Mouse (Mus musculus) lung, adult 2 months (tissue): ENCODE data around the gene Dync1h1. TPM values are rescaled to one million over a fixed set of nuclear protein-coding genes. Genes with fewer than 3 reads are reported as not detected.
A peak's percentile ranks its signal among the peaks of the same experiment; 100 is the strongest.

Experiments
- DNase-seq: peaks from one replicate; pipeline ENCODE4 v3.0.0; 2022
- H3K4me1 ChIP-seq: fragments of 200-500 bp; 2 replicates; pipeline ENCODE4 v1.6.1; 2011; ENCODE audit warnings: low read length; ENCODE audit not compliant: control insufficient read depth, insufficient read depth
- H3K4me3 ChIP-seq: fragments of 200-500 bp; replicated peaks from 2 replicates; pipeline ENCODE3; 2011; ENCODE audit warnings: low read depth, mild to moderate bottlenecking, control low read depth, low read length; ENCODE audit errors: extremely low read depth
- CTCF ChIP-seq: fragments of 200-500 bp; IDR thresholded peaks from 2 replicates; pipeline ENCODE4 v1.5.1; 2011; ENCODE audit warnings: mild to moderate bottlenecking, low read length, control low read depth; ENCODE audit not compliant: insufficient read depth
- POLR2A ChIP-seq: fragments of 200-500 bp; IDR thresholded peaks from 2 replicates; pipeline ENCODE4 v1.6.1; 2011; ENCODE audit warnings: low read depth, mild to moderate bottlenecking, control low read depth, low read length, borderline replicate concordance; ENCODE audit errors: extremely low read depth
- WGBS: fragments of 180-500 bp; shearing (Covaris S2); methylation state at CpG from one replicate; pipeline ENCODE4 v1.1.7; 2018; 5-methylcytosine and 5-hydroxymethylcytosine counted together
- polyA plus RNA-seq: library from polyadenylated mRNA; depleted of rRNA; stranded (reverse); fragments of >200 nt; gene quantifications from 2 replicates; pipeline ENCODE4 v1.2.3, GENCODE M21; 2012

Gene Dync1h1
- polyA plus RNA-seq, 1 experiment: 294 TPM

- H3K4me3 ChIP-seq: no peak overlapping the region
- peaks cover 13% of the 10 kb centered on the region for H3K4me1 ChIP-seq
- no peak for DNase-seq
- TF ChIP-seq CTCF (no peak), POLR2A (no peak)
- 53% methylated on average over 13 of the region's 13 CpGs for WGBS
Observed at GRCm38 (mm10) chr12:110600225-110600991, 844 bp upstream of the Dync1h1 start.

DNA sequence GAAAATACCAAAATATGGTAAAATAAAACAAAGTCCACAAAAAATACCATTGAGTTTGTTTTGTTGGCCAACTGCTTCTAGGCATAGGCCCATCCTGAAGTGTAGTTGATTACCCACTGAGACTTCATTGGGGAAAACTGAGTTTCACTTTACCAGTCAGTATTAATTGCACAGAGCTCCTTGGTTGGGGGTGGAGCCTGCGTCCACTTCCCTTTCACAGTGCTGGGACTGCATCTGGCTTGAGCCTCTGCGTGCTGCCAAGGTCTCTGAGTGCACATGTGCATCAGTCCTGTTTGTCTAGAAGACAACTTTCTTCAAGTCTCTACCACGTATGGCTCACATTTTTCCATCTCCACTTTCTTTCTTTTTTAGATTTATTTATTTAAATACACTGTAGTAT lies 4.9 kb downstream of the Dync1h1 start:
- no peak for DNase-seq
- WGBS: 61% methylated on average over 3 of the region's 3 CpGs
- no peak overlapping the region for H3K4me3 ChIP-seq
- no peak for TF ChIP-seq POLR2A
- TF ChIP-seq CTCF: no peak
- H3K4me1 ChIP-seq: peaks cover 17% of the 10 kb centered on the region

GRCm38 (mm10) chr12:110606676-110607075 lies 5.4 kb downstream of the Dync1h1 start:
- 70% methylated on average over 2 of the region's 2 CpGs for WGBS
- TF ChIP-seq CTCF: no peak
- TF ChIP-seq POLR2A: no peak
- Histone ChIP-seq H3K4me1 (peaks cover 17% of the 10 kb centered on the region), H3K4me3 (no peak overlapping the region)
- DNase-seq: no peak

DNA sequence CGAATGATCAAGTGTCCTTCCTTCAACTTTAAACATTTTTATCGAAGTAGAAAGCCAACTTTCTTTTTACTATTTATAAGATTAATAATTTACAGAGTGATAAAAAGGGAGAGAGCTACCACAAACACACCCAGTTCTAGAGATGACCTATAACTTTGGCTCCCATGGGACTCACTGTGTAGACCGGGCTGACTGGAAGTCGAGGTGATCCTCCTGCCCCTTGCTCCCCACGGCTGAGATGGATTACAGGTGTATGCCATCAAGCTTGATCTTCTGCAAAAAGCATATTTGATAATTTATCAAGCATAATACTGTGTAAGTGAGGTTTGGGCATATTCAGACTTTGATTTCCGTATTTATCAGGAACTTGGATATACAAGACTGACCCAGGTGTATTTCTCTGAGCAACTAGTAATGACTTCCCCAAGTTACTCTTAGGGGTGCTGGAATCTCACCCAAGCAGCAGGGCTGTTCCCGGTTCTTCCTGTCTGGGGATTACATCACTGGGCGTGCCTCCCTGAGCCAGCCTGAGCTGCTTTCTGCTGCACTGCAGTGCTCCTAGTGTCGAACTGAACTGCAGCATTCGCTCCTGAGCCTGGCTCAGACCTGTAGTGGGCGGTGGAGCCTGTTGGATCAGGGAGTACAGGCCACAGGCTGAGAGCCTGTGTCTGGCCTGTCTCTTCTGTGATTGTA lies 7.4 kb downstream of the Dync1h1 start:
- Histone ChIP-seq H3K4me3 (no peak overlapping the region), H3K4me1 (peaks cover 12% of the 10 kb centered on the region)
- TF ChIP-seq POLR2A: no peak
- peak; percentile 59 for TF ChIP-seq CTCF
- WGBS: 30% methylated on average over 11 of the region's 11 CpGs
- peak; percentile 45 for DNase-seq

DNA sequence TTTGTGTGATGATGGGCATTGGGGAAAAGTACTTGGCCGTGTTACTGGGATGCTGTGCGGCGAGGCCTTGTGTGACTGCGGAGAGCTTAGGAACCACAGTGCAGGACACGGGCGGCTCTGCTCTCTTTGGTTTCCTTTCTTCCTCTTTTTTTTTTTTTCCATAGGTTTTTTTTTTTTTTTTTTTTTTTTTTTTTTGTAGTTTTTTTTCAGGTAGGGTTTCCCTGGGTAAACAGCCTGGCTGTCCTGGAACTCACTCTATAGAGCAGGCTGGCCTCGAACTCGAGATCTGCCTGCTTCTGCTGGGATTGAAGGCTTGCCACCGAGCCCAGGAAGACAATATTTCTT lies 7.9 kb downstream of the Dync1h1 start:
- Histone ChIP-seq H3K4me1 (peaks cover 7% of the 10 kb centered on the region), H3K4me3 (no peak overlapping the region)
- TF ChIP-seq POLR2A (no peak), CTCF (no peak)
- no peak for DNase-seq
- WGBS: 62% methylated on average over 9 of the region's 9 CpGs

DNA sequence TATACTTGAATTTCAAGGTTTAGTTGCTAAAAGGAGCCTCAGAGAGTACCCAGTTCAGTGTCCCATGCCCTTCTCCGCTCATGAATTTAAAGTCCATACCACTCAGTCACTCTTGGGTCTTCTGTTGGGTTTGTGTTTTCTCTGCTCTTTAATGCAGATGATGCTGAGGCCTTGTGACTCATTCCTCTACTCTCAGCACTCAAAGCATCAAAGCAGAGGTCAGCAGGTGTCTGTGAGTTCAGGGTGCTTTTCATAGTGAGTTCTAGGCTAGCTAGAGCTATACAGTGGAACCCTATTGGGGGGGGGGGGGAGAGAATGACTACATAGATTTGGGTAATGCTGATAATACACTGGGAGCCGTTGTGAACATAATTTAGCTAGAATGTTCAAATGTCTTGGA lies 9.5 kb downstream of the Dync1h1 start:
- 88% methylated on average over 2 of the region's 2 CpGs for WGBS
- DNase-seq: no peak
- no peak overlapping the region for H3K4me3 ChIP-seq
- TF ChIP-seq POLR2A (no peak), CTCF (no peak)
- H3K4me1 ChIP-seq: peaks cover 7% of the 10 kb centered on the region

DNA sequence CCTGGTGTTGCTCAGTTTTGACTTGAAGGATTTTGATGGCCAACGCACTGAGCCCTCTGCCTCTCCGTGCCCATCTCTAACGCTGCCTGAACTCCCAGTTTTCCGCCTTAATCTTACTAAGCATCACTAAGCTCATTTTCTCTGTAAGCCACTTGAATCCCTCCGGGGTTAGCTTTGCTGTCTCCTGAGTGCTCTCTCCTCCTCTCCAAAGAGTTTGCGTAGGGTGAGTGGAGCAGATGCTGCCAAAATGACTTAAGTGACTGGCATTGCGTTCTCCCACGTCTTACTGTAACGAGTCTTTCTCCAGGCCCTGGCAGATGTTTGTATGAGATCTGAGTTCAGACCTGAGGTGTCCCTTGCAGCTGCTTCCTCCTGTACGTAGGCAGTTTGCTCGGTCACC lies 28.8 kb downstream of the Dync1h1 start:
- 92% methylated on average over 11 of the region's 11 CpGs for WGBS
- TF ChIP-seq CTCF (no peak), POLR2A (no peak)
- no peak overlapping the region for H3K4me3 ChIP-seq
- H3K4me1 ChIP-seq: no peaks in the 10 kb centered on the region
- no peak for DNase-seq

GRCm38 (mm10) chr12:110636293-110636692 lies 35.0 kb downstream of the Dync1h1 start:
- 91% methylated on average over 12 of the region's 12 CpGs for WGBS
- TF ChIP-seq CTCF: no peak
- no peak for TF ChIP-seq POLR2A
- H3K4me1 ChIP-seq: no peaks in the 10 kb centered on the region

GRCm38 (mm10) chr12:110637507-110638114 lies 36.4 kb downstream of the Dync1h1 start:
- Histone ChIP-seq H3K4me1 (no peaks in the 10 kb centered on the region), H3K4me3 (no peak overlapping the region)
- WGBS: 90% methylated on average over 13 of the region's 13 CpGs
- DNase-seq: no peak
- TF ChIP-seq POLR2A: no peak
- no peak for TF ChIP-seq CTCF

More at GRCm38 (mm10) chr12:110636293-110636692, 35.0 kb downstream of the Dync1h1 start:
- H3K4me3 ChIP-seq: no peak overlapping the region
- no peak for DNase-seq
